Mouse (Mus musculus) granulocyte monocyte progenitor cell, adult 5-6 weeks (primary cell): ENCODE data around the gene Stox2. TPM values are rescaled to one million over a fixed set of nuclear protein-coding genes. Genes with fewer than 3 reads are reported as not detected.

Experiments
- ATAC-seq: replicated peaks from 2 replicates; pipeline ENCODE4 v1.8.0; 2016; ENCODE audit warnings: mild to moderate bottlenecking, moderate TSS enrichment, inconsistent platforms; ENCODE audit not compliant: poor library complexity, severe bottlenecking
- total RNA-seq, 2 experiments: library from RNA; stranded (forward) in 1 of 2; stranded (reverse) in 1 of 2; fragments of 200-712, 200-1000 nt in 1 of 2; fragments of >200 nt in 1 of 2; fragmentation: Nextera tagmentation in 1 of 2; gene quantifications; 2 replicates each; pipeline ENCODE4 v1.2.3; 2014 to 2017

The Stox2 gene
- total RNA-seq, 2 experiments from 2014 or later, result 1.0 to 2.4 TPM

- ATAC-seq, result no peak
These were observed 237.9 kb downstream of the Stox2 start for GRCm38 (mm10) chr8:47208246-47208645.

GRCm38 (mm10) chr8:47206640-47207237, 239.4 kb downstream of the Stox2 start:
- no peak for ATAC-seq

GRCm38 (mm10) chr8:47205472-47205871, 240.7 kb downstream of the Stox2 start:
- ATAC-seq, result 0 out of 2 replicates have a peak, but pooled peaks have one; percentile 20

GRCm38 (mm10) chr8:47196391-47196790, 249.8 kb downstream of the Stox2 start:
- no peak for ATAC-seq

- no peak for ATAC-seq
These were observed 252.7 kb downstream of the Stox2 start for GRCm38 (mm10) chr8:47193321-47193996.

- ATAC-seq, result peak; percentile 84
These were observed 254.5 kb downstream of the Stox2 start for GRCm38 (mm10) chr8:47191444-47192365.

GRCm38 (mm10) chr8:47185396-47185795, 260.8 kb downstream of the Stox2 start:
- ATAC-seq, result no peak

- ATAC-seq, result peak; percentile 92
These were observed 263.2 kb downstream of the Stox2 start for GRCm38 (mm10) chr8:47182771-47183558.

- ATAC-seq, result peak; percentile 50
These were observed 263.9 kb downstream of the Stox2 start for GRCm38 (mm10) chr8:47182292-47182691.

GRCm38 (mm10) chr8:47181032-47181698, 265.0 kb downstream of the Stox2 start:
- no peak for ATAC-seq

- ATAC-seq, result no peak
These were observed 266.0 kb downstream of the Stox2 start for GRCm38 (mm10) chr8:47180181-47180580.

- no peak for ATAC-seq
These were observed 267.4 kb downstream of the Stox2 start for GRCm38 (mm10) chr8:47178785-47179184.

- no peak; the same call in 1 of the 2 replicates for ATAC-seq
These were observed 272.3 kb downstream of the Stox2 start for GRCm38 (mm10) chr8:47173823-47174222.

GRCm38 (mm10) chr8:47172848-47173247, 273.3 kb downstream of the Stox2 start:
- peak; percentile 46 for ATAC-seq

- ATAC-seq, result no peak
These were observed 285.5 kb downstream of the Stox2 start for GRCm38 (mm10) chr8:47160688-47161087.

- no peak for ATAC-seq
These were observed 291.6 kb downstream of the Stox2 start for GRCm38 (mm10) chr8:47154521-47154920.

GRCm38 (mm10) chr8:47145258-47145657, 300.9 kb downstream of the Stox2 start:
- no peak for ATAC-seq

GRCm38 (mm10) chr8:47136047-47136446, 310.1 kb downstream of the Stox2 start:
- no peak for ATAC-seq

GRCm38 (mm10) chr8:47135586-47135985, 310.6 kb downstream of the Stox2 start:
- no peak for ATAC-seq

- ATAC-seq, result no peak
These were observed 311.4 kb downstream of the Stox2 start for GRCm38 (mm10) chr8:47134736-47135135.
